Mouse (Mus musculus) layer of hippocampus, postnatal 25 days (tissue): ENCODE results near the gene Nrl. TPM values are rescaled to one million over a fixed set of nuclear protein-coding genes. Genes with fewer than 3 reads are reported as not detected.

Experiments used
- DNase-seq, 2 experiments: peaks; one replicate each; pipeline ENCODE4 v3.0.0; 2022; ENCODE audit warnings: mixed read lengths in 2 of 2, low spot score in 1 of 2; ENCODE audit errors: extremely low spot score in 1 of 2
- total RNA-seq, 2 experiments: library from RNA; stranded (reverse); gene quantifications; 2 replicates each; pipeline ENCODE4 v1.2.3; 2021

Nrl gene
- 1 to 10 TPM; 2.1 to 2.2 TPM for total RNA-seq

- no peak for DNase-seq
Measured at GRCm38 (mm10) chr14:55524785-55525184, at the start of gene Nrl. TSS of gene Nrl (minus strand) at chr14:55524981.

DNA sequence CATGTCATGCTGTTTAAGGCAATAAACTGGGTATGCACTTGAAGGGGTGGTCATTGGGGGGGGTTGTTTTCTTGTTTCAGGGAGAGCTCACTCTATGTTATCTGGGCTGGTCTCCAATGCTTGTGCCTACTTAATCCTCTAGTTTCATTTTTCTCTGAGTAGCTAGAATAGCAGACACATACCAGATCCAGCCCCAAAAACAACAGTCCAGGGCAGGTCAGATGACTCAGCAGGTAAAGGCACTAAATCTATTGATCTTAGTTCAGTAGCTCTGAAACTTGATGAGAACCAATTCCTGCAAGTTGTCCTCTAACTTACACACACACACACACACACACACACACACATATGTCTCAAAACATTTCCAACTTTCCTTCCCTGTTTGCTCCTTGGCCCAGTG lies 47.0 kb upstream of the Nrl start:
- DNase-seq: no peak

DNA sequence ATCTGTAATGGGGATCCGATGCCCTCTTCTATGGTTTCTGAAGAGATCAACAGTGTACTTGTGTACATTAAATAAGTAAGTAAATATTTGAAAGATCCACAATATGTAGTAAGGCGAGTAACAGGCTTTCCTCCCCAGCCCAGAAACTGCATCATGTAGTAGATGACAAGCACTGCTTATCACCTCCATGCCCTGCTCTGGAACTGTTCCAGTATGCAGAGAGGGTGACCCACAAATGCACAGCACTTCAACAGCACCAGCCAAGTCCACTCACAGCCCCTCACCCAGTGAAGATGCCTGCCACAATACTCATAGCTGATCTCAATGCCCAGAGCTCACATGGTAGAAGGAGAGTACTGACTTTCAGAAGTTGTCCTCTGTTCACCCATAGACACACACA lies 45.8 kb upstream of the Nrl start:
- no peak for DNase-seq

DNA sequence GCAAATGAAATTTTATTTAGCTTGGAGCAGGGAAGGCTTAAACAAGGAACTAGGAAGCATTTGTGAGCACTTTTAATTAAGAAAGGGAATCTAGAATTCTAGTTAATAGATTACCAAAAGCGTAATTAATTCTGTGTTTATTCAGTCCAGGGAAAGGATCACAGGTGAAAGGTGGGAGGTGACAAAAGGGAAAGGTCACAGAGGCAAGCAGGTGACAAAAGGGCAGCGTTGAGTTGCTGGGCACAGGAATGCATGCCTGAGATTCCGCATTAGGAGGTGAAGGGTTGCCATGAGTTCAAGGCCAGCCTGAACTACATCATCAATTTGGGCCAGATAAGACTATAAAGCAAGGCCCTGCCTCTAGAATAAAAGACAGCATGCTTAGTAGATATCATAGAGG lies 42.7 kb upstream of the Nrl start:
- DNase-seq: no peak

DNA sequence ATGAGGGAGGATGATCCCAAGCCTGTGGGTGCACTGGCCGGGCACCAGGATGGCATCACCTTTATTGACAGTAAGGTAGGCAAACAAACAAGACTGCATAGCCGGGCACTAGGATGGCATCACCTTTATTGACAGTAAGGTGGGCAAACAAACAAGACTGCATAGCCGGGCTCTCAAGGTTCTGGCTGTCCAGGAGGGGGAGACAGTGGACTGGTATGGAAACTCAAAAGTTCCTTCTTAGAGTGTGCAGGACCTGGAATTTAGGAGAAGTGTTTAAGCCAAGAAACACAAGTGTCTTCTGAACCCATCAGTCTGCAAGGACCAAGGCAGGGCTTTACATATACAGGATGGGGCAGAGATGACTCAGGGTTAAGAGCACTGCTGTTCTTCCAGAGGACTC lies 41.0 kb upstream of the Nrl start:
- DNase-seq: no peak

GRCm38 (mm10) chr14:55563249-55563648 lies 38.5 kb upstream of the Nrl start:
- no peak for DNase-seq

GRCm38 (mm10) chr14:55561860-55562259 lies 37.1 kb upstream of the Nrl start:
- no peak for DNase-seq

- DNase-seq: peak; percentile 94 to 97
Measured at GRCm38 (mm10) chr14:55560202-55561073, 35.7 kb upstream of the Nrl start, which contains the start of gene A730061H03Rik. TSS of gene A730061H03Rik (minus strand) at chr14:55560406.

GRCm38 (mm10) chr14:55559799-55560201 lies 35.0 kb upstream of the Nrl start, which contains the start of gene Dcaf11:
TSS of gene Dcaf11 (plus strand) at chr14:55560006.
- DNase-seq: peak; percentile 79 to 80

GRCm38 (mm10) chr14:55558740-55559448 lies 34.1 kb upstream of the Nrl start:
- no peak for DNase-seq

- no peak for DNase-seq
Measured at GRCm38 (mm10) chr14:55557587-55557986, 32.8 kb upstream of the Nrl start.

DNA sequence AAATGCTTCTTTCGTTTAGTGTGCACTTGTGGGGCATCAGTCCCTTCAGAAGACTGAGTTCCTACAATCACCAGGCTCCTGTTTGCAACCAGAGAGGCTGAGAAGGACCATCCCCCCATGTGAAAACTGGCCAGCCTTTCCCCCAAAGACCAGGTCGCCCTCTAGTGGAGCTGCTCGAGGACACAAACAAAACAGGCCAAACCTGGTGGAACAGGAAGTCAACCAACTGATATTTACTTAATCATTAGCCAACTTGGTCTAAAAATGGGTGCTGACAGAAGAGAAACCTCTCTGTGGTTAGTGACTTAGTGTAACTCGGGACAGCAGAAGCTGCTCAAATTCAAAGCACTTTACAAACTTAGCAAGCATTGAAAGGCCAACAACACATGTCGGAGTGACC lies 32.2 kb upstream of the Nrl start:
- DNase-seq: peak in 1 of 2 experiments; percentile 81

DNA sequence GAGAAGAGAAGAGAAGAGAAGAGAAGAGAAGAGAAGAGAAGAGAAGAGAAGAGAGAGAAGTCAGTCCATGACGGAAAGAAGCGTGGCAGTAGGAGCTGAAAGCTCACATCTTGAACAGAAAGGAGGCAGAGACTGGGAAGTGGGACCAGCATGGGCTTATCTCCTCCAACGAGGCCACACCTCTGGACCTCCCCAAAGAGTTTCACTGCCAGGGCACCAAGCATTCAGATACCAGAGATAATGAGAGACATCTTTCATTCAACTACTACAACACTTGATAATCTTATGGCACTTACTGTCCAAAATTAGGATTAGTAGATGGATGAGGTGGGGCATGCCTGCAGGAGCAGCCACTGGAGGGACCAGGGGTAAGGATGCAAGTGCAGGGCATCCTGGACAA lies 31.0 kb upstream of the Nrl start:
- no peak for DNase-seq

- DNase-seq: no peak
Measured at GRCm38 (mm10) chr14:55554635-55555034, 29.9 kb upstream of the Nrl start.

DNA sequence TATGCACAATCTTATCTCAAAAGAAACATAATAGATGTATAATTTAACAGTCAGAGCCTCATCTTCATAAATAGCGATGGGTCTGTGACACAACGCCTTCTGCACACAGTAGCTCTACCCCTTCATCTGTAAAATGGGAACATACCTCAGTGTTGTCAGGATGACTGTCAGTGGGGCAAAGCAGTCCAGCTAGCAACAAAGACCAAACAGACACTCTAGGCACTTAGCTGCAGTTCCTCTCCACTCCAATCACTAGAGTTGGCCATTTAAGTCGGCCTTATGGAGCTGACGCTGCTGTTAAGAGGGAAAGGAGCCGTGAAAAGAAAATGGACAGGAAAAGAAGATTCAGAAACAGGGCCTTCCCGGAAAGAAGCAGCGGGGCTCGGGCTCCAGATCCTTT lies 27.0 kb upstream of the Nrl start:
- DNase-seq: no peak

- no peak for DNase-seq
Measured at GRCm38 (mm10) chr14:55551347-55551746, 26.6 kb upstream of the Nrl start.

DNA sequence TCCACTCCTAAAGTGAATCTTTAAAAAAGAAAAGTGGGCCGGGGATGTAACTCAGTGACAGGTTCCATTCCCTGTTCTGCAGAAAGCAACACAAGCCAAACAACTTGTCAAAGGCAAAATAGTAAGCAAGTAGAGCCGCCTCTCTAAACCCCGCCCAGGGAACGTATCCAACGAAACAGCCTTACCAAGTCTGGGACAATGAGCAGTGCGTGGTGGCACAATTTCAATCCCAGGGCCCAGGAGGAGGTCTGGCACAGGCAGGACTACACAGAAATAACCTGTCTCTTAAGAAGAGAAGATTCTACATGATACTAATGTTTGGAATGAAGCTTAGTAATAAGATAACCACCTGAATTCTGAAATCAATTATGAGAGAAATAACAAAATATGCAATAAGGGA lies 25.4 kb upstream of the Nrl start:
- DNase-seq: no peak

DNA sequence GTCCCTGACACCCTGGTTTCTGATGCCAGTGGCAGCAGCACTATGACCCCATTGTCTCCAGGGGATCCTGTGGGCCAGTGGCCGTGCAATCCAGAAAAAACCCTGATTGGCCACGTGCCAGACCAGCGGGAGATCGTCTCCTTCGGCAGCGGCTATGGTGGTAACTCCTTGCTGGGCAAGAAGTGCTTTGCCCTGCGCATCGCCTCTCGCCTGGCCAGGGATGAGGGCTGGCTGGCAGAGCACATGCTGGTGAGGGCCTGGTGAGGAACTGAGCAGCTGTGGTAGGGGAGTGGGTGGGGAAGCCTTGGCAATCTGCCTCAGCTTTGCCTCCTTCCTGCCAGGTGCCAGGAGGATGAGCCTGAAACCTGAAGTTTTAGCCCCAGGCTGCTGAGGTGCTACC lies 19.6 kb upstream of the Nrl start:
- DNase-seq: no peak

DNA sequence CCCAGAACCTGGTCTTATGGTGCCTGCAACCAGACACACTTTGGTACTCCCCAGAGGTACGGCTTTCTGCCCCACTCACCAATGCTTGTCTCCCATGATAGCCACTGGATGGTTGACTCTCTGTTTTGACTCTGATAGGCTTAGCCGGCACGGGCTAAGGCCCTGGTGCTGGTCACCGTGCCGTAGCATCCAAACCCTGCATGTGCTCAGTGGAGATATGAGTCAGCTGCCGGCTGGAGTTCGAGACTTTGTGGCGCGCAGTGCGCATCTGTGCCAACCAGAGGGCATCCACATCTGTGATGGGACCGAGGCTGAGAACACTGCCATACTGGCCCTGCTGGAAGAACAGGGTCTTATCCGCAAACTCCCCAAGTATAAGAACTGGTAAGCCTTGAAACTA lies 17.5 kb upstream of the Nrl start:
- DNase-seq: no peak

DNA sequence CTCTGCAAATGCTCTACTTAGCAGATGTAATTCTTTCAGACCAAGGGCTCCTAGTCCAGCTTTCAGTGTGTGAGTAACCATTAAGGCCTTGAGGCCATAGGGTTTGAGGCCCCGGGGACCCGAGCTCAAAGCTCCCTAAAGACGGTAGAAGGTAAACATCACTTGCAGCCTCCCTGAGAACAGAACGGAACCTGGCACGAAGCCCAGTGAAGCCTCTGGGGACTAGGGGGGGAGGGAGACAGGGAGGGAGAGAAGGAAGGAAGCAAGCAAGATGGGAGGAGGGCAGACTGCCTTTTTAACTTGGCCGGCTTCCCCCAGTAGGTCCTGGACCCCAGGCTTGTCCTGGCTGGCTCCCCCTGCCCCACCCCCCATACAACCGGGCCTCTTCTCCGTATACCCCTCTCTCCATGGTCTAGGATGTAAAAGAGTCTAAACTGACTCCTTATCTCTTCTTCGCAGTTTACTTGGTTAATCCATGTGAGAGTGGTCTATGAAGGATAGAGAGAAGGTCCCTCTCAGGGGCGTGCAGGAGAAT lies 16.1 kb upstream of the Nrl start:
- DNase-seq: peak; percentile 50 to 72

DNA sequence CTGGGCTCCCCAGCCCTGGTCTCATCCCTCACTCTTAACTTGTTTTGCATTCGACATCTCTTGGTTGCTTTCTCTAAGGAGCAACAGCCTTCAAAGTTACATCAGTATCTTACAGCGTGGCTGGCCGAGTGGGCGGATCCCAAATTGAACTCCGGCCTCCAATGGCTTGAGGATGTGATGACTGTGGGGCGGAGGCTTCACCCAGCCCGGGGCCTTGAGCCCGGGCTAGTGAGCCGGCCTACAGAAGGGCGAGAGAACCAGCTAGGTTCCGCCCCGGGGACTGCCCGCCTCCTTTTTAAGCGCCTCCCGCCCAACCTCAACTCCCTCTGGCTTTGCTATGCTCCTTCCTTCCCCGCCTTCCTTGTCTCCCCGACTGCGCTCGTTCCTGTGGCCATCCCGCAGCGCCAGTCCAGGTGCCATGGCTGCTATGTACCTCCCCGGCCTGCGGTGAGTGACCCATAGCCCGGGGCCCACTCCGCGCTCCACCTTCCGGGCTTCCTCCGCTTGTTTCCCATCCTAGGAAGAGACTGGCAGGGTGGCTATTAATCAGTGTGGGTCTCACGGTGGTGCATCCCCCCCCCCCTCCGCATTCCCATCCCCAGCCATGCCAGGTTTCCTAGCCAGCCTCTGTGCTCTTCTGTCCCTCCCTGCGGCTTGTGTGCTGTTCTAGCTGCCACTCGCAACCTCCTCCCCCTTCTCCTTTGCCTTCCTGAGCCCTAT lies 15.4 kb upstream of the Nrl start, which contains the start of gene Pck2:
Gene Pck2 (plus strand): TSS at position 200 of the 720 bp plus-strand sequence.
- peak in 1 of 2 experiments; percentile 50 for DNase-seq
